Mouse (Mus musculus): Measurements from ENCODE around the gene Rgs9bp. TPM values are rescaled to one million over a fixed set of nuclear protein-coding genes. Genes with fewer than 3 reads are reported as not detected.
"Not testable (repeated sequence)": the region's sequence is repeated elsewhere in the genome, so short reads cannot be mapped to it uniquely, and the experiment has no call there.

The Rgs9bp gene
- polyA plus RNA-seq, 1 experiment from 2014 or later, result 0.03 TPM

- peak; percentile 97 for DNase-seq (ENCODE audit: low spot score)
- H3K36me3 ChIP-seq (ENCODE audit: control insufficient read depth, insufficient read depth, low read length), result no peaks in the 10 kb centered on the region
- ATAC-seq (ENCODE audit: low FRiP score), result peak; percentile 98
- H3K27me3 ChIP-seq (ENCODE audit: control insufficient read depth, insufficient read depth, low read length), result peaks cover 28% of the 10 kb centered on the region
- peak within 1 kb of the TSS; percentile 68 for H3K4me3 ChIP-seq (ENCODE audit: low read depth, low read length)
- H3K9me3 ChIP-seq (ENCODE audit: control insufficient read depth, low read length), result no peaks in the 10 kb centered on the region
- under 1% methylated on average over 49 of the region's 49 CpGs for WGBS
- peak within 1 kb of the TSS; percentile 68 for H3K9ac ChIP-seq (ENCODE audit: low read depth, low read length)
- H3K27ac ChIP-seq (ENCODE audit: low read depth, low read length), result 0 out of 2 replicates have a peak within 1 kb of the TSS, but pooled peaks have one; percentile 6
- peaks cover 4% of the 10 kb centered on the region for H3K4me1 ChIP-seq (replicated peaks; ENCODE audit: control insufficient read depth, insufficient read depth, low read length)
- peak within 1 kb of the TSS; percentile 99 for H3K4me2 ChIP-seq (replicated peaks; ENCODE audit: low read depth, low read length)
Observed at GRCm38 (mm10) chr7:35586055-35586905, 898 bp upstream of the Rgs9bp start, which contains the start of gene Ankrd27. Gene Ankrd27 (plus strand): TSS chr7:35586244.

GRCm38 (mm10) chr7:35584786-35585190 is 594 bp downstream of the Rgs9bp start:
- H3K4me3 ChIP-seq (ENCODE audit: low read depth, low read length), result peak overlapping the region; percentile 68
- ATAC-seq (ENCODE audit: low FRiP score), result no peak
- WGBS, result under 1% methylated on average over 50 of the region's 50 CpGs
- no peaks in the 10 kb centered on the region for H3K36me3 ChIP-seq (ENCODE audit: control insufficient read depth, insufficient read depth, low read length)
- H3K9ac ChIP-seq (ENCODE audit: low read depth, low read length), result peak overlapping the region; percentile 40; the same call in 1 of the 2 replicates
- H3K4me1 ChIP-seq (replicated peaks; ENCODE audit: control insufficient read depth, insufficient read depth, low read length), result peaks cover 4% of the 10 kb centered on the region
- H3K9me3 ChIP-seq (ENCODE audit: control insufficient read depth, low read length), result no peaks in the 10 kb centered on the region
- peaks cover 28% of the 10 kb centered on the region for H3K27me3 ChIP-seq (ENCODE audit: control insufficient read depth, insufficient read depth, low read length)
- no peak overlapping the region for H3K27ac ChIP-seq (ENCODE audit: low read depth, low read length)
- H3K4me2 ChIP-seq (replicated peaks; ENCODE audit: low read depth, low read length), result peak overlapping the region; percentile 99
- no peak for DNase-seq (ENCODE audit: low spot score)

- Histone ChIP-seq H3K27ac (ENCODE audit: low read depth, low read length) (no peak overlapping the region), H3K4me2 (replicated peaks; ENCODE audit: low read depth, low read length) (peak overlapping the region; percentile 99), H3K36me3 (ENCODE audit: control insufficient read depth, insufficient read depth, low read length) (no peaks in the 10 kb centered on the region), H3K9ac (ENCODE audit: low read depth, low read length) (peak overlapping the region; percentile 40; the same call in 1 of the 2 replicates), H3K27me3 (ENCODE audit: control insufficient read depth, insufficient read depth, low read length) (peaks cover 28% of the 10 kb centered on the region), H3K4me3 (ENCODE audit: low read depth, low read length) (peak overlapping the region; percentile 68), H3K9me3 (ENCODE audit: control insufficient read depth, low read length) (no peaks in the 10 kb centered on the region), H3K4me1 (replicated peaks; ENCODE audit: control insufficient read depth, insufficient read depth, low read length) (peaks cover 4% of the 10 kb centered on the region)
- 5% methylated on average over 36 of the region's 36 CpGs for WGBS
- ATAC-seq (ENCODE audit: low FRiP score) (no peak), DNase-seq (ENCODE audit: low spot score) (peak; percentile 37)
Observed at GRCm38 (mm10) chr7:35584068-35584785, 1.2 kb downstream of the Rgs9bp start.

GRCm38 (mm10) chr7:35583476-35584025 is 1.8 kb downstream of the Rgs9bp start:
- Histone ChIP-seq H3K4me3 (ENCODE audit: low read depth, low read length) (no peak overlapping the region), H3K9ac (ENCODE audit: low read depth, low read length) (no peak overlapping the region), H3K4me2 (replicated peaks; ENCODE audit: low read depth, low read length) (no peak overlapping the region), H3K27me3 (ENCODE audit: control insufficient read depth, insufficient read depth, low read length) (peaks cover 28% of the 10 kb centered on the region), H3K4me1 (replicated peaks; ENCODE audit: control insufficient read depth, insufficient read depth, low read length) (peaks cover 4% of the 10 kb centered on the region), H3K9me3 (ENCODE audit: control insufficient read depth, low read length) (no peaks in the 10 kb centered on the region), H3K36me3 (ENCODE audit: control insufficient read depth, insufficient read depth, low read length) (no peaks in the 10 kb centered on the region), H3K27ac (ENCODE audit: low read depth, low read length) (no peak overlapping the region)
- no peak for ATAC-seq (ENCODE audit: low FRiP score)
- 17% methylated on average over 11 of the region's 11 CpGs for WGBS
- DNase-seq (ENCODE audit: low spot score), result no peak

- Histone ChIP-seq H3K27me3 (ENCODE audit: control insufficient read depth, insufficient read depth, low read length) (peaks cover 28% of the 10 kb centered on the region), H3K4me3 (ENCODE audit: low read depth, low read length) (no peak overlapping the region), H3K9ac (ENCODE audit: low read depth, low read length) (no peak overlapping the region), H3K27ac (ENCODE audit: low read depth, low read length) (no peak overlapping the region), H3K36me3 (ENCODE audit: control insufficient read depth, insufficient read depth, low read length) (no peaks in the 10 kb centered on the region), H3K9me3 (ENCODE audit: control insufficient read depth, low read length) (no peaks in the 10 kb centered on the region), H3K4me1 (replicated peaks; ENCODE audit: control insufficient read depth, insufficient read depth, low read length) (peaks cover 4% of the 10 kb centered on the region), H3K4me2 (replicated peaks; ENCODE audit: low read depth, low read length) (no peak overlapping the region)
- DNase-seq (ENCODE audit: low spot score), result peak; percentile 25
- WGBS, result 80% methylated on average over 5 of the region's 5 CpGs
- no peak for ATAC-seq (ENCODE audit: low FRiP score)
Observed at GRCm38 (mm10) chr7:35582719-35583118, 2.7 kb downstream of the Rgs9bp start.

GRCm38 (mm10) chr7:35579849-35580248 is 5.5 kb downstream of the Rgs9bp start:
- DNase-seq (ENCODE audit: low spot score) (peak; percentile 67), ATAC-seq (ENCODE audit: low FRiP score) (no peak)
- Histone ChIP-seq H3K9me3 (ENCODE audit: control insufficient read depth, low read length) (no peaks in the 10 kb centered on the region), H3K27me3 (ENCODE audit: control insufficient read depth, insufficient read depth, low read length) (peaks cover 23% of the 10 kb centered on the region), H3K36me3 (ENCODE audit: control insufficient read depth, insufficient read depth, low read length) (no peaks in the 10 kb centered on the region), H3K4me3 (ENCODE audit: low read depth, low read length) (no peak overlapping the region), H3K4me1 (replicated peaks; ENCODE audit: control insufficient read depth, insufficient read depth, low read length) (no peaks in the 10 kb centered on the region), H3K4me2 (replicated peaks; ENCODE audit: low read depth, low read length) (no peak overlapping the region), H3K9ac (ENCODE audit: low read depth, low read length) (no peak overlapping the region), H3K27ac (ENCODE audit: low read depth, low read length) (no peak overlapping the region)
- 26% methylated on average over 4 of the region's 4 CpGs for WGBS

GRCm38 (mm10) chr7:35570883-35571282 is 14.5 kb downstream of the Rgs9bp start:
- 20% methylated on average over 6 of the region's 6 CpGs for WGBS
- H3K4me3 ChIP-seq (ENCODE audit: low read depth, low read length); ATAC-seq (ENCODE audit: low FRiP score); H3K27me3 ChIP-seq (ENCODE audit: control insufficient read depth, insufficient read depth, low read length); H3K27ac ChIP-seq (ENCODE audit: low read depth, low read length); H3K4me1 ChIP-seq (replicated peaks; ENCODE audit: control insufficient read depth, insufficient read depth, low read length); H3K4me2 ChIP-seq (replicated peaks; ENCODE audit: low read depth, low read length); H3K9ac ChIP-seq (ENCODE audit: low read depth, low read length); H3K36me3 ChIP-seq (ENCODE audit: control insufficient read depth, insufficient read depth, low read length); H3K9me3 ChIP-seq (ENCODE audit: control insufficient read depth, low read length); DNase-seq (ENCODE audit: low spot score): not testable (repeated sequence)

GRCm38 (mm10) chr7:35569724-35570123 is 15.7 kb downstream of the Rgs9bp start:
- not testable (repeated sequence) for DNase-seq (ENCODE audit: low spot score); H3K4me3 ChIP-seq (ENCODE audit: low read depth, low read length); H3K4me2 ChIP-seq (replicated peaks; ENCODE audit: low read depth, low read length); H3K9me3 ChIP-seq (ENCODE audit: control insufficient read depth, low read length); H3K27me3 ChIP-seq (ENCODE audit: control insufficient read depth, insufficient read depth, low read length); ATAC-seq (ENCODE audit: low FRiP score); H3K9ac ChIP-seq (ENCODE audit: low read depth, low read length); H3K4me1 ChIP-seq (replicated peaks; ENCODE audit: control insufficient read depth, insufficient read depth, low read length); H3K36me3 ChIP-seq (ENCODE audit: control insufficient read depth, insufficient read depth, low read length); H3K27ac ChIP-seq (ENCODE audit: low read depth, low read length)
- 90% methylated on average over 4 of the region's 4 CpGs for WGBS

Data from hindbrain, embryonic 11.5 days (tissue).